Mouse (Mus musculus) ES-Bruce4 (cell line): ENCODE measurements around the gene Pus1.

Experiments used
- CTCF ChIP-seq: IDR thresholded peaks from one replicate; pipeline ENCODE4 v1.8.1; 2011; ENCODE audit warnings: low read depth, low read length
- POLR2A ChIP-seq: IDR thresholded peaks from one replicate; pipeline ENCODE4 v1.8.1; 2011; ENCODE audit warnings: low read length; ENCODE audit not compliant: insufficient read depth

DNA sequence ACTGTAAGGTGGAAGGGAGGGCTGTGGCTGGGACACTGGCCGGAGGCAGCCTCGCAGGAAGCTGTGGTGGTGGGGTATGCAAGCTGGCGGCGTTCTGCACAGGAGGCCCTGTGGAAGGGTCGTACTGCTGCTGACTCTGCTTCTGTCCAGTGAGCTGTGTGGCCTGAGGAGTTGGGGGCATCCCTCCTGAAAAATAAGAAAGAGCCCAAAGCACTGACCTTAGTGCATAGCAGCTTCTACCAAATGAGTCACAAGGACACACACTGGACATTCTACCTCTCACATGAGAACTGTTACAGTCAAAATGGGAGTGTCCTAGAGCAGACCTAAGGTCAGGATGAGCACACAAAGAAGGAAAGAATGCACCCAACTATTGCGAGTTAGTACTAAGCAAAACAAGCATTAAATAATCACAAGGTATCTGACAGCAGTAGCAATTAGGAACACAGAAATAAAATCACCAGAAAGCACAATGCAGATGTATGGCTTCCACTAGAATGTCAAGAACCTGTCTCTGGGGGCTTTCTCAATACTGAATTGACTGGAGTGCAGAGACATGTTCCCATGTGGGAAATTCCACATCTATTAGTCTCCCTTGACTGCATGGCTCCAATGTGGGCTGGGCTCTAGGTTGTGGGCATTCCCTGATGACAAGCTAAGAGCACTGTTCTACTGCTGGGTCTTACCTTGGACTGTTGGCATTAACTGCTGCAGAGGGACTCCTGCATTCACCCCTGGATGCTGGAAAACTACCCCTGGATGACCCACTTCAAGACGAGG, 40.8 kb downstream of the Pus1 start:
- TF ChIP-seq CTCF (no peak), POLR2A (no peak)
